ENCODE assay signal across 8 mouse cellular contexts in genomic region chr8:11010913-11011605, GRCm38 (mm10). TPM values are rescaled to one million over a fixed set of nuclear protein-coding genes. Genes with fewer than 3 reads are reported as not detected.
A peak's percentile ranks its signal among the peaks of the same experiment; 100 is the strongest.
DNase-seq lines count a peak whose midpoint lies in the region; TF ChIP-seq lines count a peak whose summit lies in the region.

No protein-coding gene starts in this region.

- H3K36me3 ChIP-seq in heart, adult 2 months (ENCODE audit: control insufficient read depth, insufficient read depth, low read length) = no peaks in the 10 kb centered on the region
- no peaks in the 10 kb centered on the region for H3K36me3 ChIP-seq in liver, adult 2 months (ENCODE audit: control insufficient read depth, insufficient read depth, low read length)

- 16% methylated on average over 11 of the region's 11 CpGs for WGBS in heart, adult 2 months
- 10% methylated on average over 11 of the region's 11 CpGs for WGBS in liver, adult 2 months

- no peak for TF ChIP-seq POLR2A in heart, adult 2 months (IDR thresholded peaks at IDR 0.05; ENCODE audit: insufficient read depth, low read depth, low read length)
- no peak for TF ChIP-seq POLR2A in liver, adult 2 months (IDR thresholded peaks at IDR 0.05; ENCODE audit: extremely low read depth, insufficient read depth, low read length)

- peak overlapping the region; percentile 52 for H3K27ac ChIP-seq in heart, adult 2 months
- H3K27ac ChIP-seq in liver, adult 2 months (replicated peaks; ENCODE audit: insufficient read depth, low read depth, low read length) = peak overlapping the region; percentile 70

- no peak overlapping the region for H3K4me3 ChIP-seq in heart, adult 2 months
- no peak overlapping the region for H3K4me3 ChIP-seq in liver, adult 2 months (ENCODE audit: insufficient read depth, low read depth, low read length)

- DNase-seq in heart, adult 2 months = peak in 1 of 2 experiments; percentile 27
- no peak for DNase-seq in heart, postnatal 25 days (ENCODE audit: low spot score)
- peak; percentile 81 for DNase-seq in adrenal gland, postnatal 14 days
- DNase-seq in heart, postnatal 10 days = peak; percentile 41 to 52
- DNase-seq in liver, adult 2 months (ENCODE audit: extremely low read depth, low read depth, low spot score) = peak; percentile 90
- no peak for DNase-seq in ovary, adult 18-20 months (ENCODE audit: low spot score)
- no peak for DNase-seq in spleen, postnatal 4 days (ENCODE audit: low spot score in 2 of 2)
- DNase-seq in B cell, adult 2 months = no peak

- H3K4me1 ChIP-seq in heart, adult 2 months (ENCODE audit: control insufficient read depth, insufficient read depth, low read length) = peaks cover 5% of the 10 kb centered on the region
- H3K4me1 ChIP-seq in liver, adult 2 months (ENCODE audit: control insufficient read depth, insufficient read depth, low read length) = peaks cover 18% of the 10 kb centered on the region

- intact Hi-C loops in heart, adult 2 months (cut with DNase I) = loop anchor here (2.0 to 5.0 kb wide), 3 partner anchors 71 to 176 kb away; no protein-coding TSS in a partner anchor
- intact Hi-C loops in heart, postnatal 25 days (cut with DNase I) = loop anchor here (5.0 kb wide), 1 partner anchor 574 kb away; no protein-coding TSS in a partner anchor
- intact Hi-C loops in heart, postnatal 10 days (cut with DNase I) = loop anchor here (2.0 kb wide), 1 partner anchor 88 kb away; no protein-coding TSS in a partner anchor

- no peak for TF ChIP-seq CTCF in heart, adult 2 months (IDR thresholded peaks at IDR 0.05)
- TF ChIP-seq CTCF in liver, adult 2 months (IDR thresholded peaks at IDR 0.05; ENCODE audit: low read depth, low read length) = no peak

- 0 out of 2 replicates have a peak, but pooled peaks cover 2% of the 10 kb centered on the region for H3K79me2 ChIP-seq in heart, adult 2 months (replicated peaks; ENCODE audit: control insufficient read depth, insufficient read depth, low read length)
- peaks cover 20% of the 10 kb centered on the region for H3K79me2 ChIP-seq in liver, adult 2 months (ENCODE audit: control insufficient read depth, insufficient read depth, low read length)

- TF ChIP-seq EP300 in heart, adult 2 months (IDR thresholded peaks at IDR 0.05; ENCODE audit: insufficient read depth, low read depth, low read length) = no peak

- H3K27me3 ChIP-seq in heart, adult 2 months (ENCODE audit: control insufficient read depth, insufficient read depth, low read length) = no peaks in the 10 kb centered on the region
- H3K27me3 ChIP-seq in liver, adult 2 months (ENCODE audit: control insufficient read depth, insufficient read depth, low read length) = no peaks in the 10 kb centered on the region

- H3K9ac ChIP-seq in heart, adult 2 months (ENCODE audit: low read depth, low read length) = no peak overlapping the region
- H3K9ac ChIP-seq in liver, adult 2 months (ENCODE audit: low read depth, low read length) = peak overlapping the region; percentile 7; the same call in 1 of the 2 replicates

RNA-seq across cellular contexts. Expression of gene Irs2, which starts 2.8 kb away (rescaled TPM):
- 10 to 100 TPM; 13.5 to 19.0 TPM for total RNA-seq in heart, adult 2 months (2021)
- 4.5 TPM in 2 replicates for polyA plus RNA-seq in heart, adult 2 months (2012; rRNA removed)
- total RNA-seq in heart, postnatal 25 days (2021) = 10 to 100 TPM; 10.6 to 11.3 TPM
- total RNA-seq in adrenal gland, postnatal 14 days (2021) = 28.2 and 49.7 TPM in 2 replicates
- total RNA-seq in heart, postnatal 10 days (2021) = 10 to 100 TPM; 17.7 to 22.0 TPM
- 8.6 and 19.2 TPM in 2 replicates for total RNA-seq in liver, adult 2 months (2014; rRNA removed)
- polyA plus RNA-seq in liver, adult 2 months (2012; rRNA removed) = 4.8 and 5.7 TPM in 2 replicates

Comparison
In these comparisons a context has a peak if more than half of its experiments do, and no peak if none do; other contexts are left out.
1. DNase-seq: peak in adrenal gland, postnatal 14 days (single experiment), heart, postnatal 10 days (2 of 2) and liver, adult 2 months (single experiment); none in heart, postnatal 25 days (single experiment), ovary, adult 18-20 months (single experiment), spleen, postnatal 4 days (0 of 2) and B cell, adult 2 months (0 of 2).